Mouse (Mus musculus) forebrain, embryonic 11.5 days (tissue): Measurements from ENCODE around the gene Minos1. TPM values are rescaled to one million over a fixed set of nuclear protein-coding genes. Genes with fewer than 3 reads are reported as not detected.

Experiments
- ATAC-seq: fragments of 200-750 bp; cut with Nextera tagmentation; replicated peaks from 2 replicates; pipeline ENCODE4 v1.8.0; 2017; ENCODE audit warnings: moderate TSS enrichment; ENCODE audit not compliant: low FRiP score
- DNase-seq: peaks from one replicate; pipeline ENCODE4 v3.0.0-alpha.2; 2017; ENCODE audit warnings: low spot score
- H3K27ac ChIP-seq: fragments of 300-500 bp; sonication (generic); 2 replicates; pipeline ENCODE4 v1.5.1; 2014; ENCODE audit warnings: low read depth, low read length
- H3K27me3 ChIP-seq: fragments of 300-500 bp; sonication (generic); 2 replicates; pipeline ENCODE4 v1.6.1; 2014; ENCODE audit warnings: mild to moderate bottlenecking, low read length, mixed read lengths; ENCODE audit not compliant: control insufficient read depth, insufficient read depth
- H3K36me3 ChIP-seq: fragments of 300-500 bp; sonication (generic); 2 replicates; pipeline ENCODE4 v1.6.1; 2014; ENCODE audit warnings: mild to moderate bottlenecking, low read length, moderate library complexity, mixed read lengths; ENCODE audit not compliant: control insufficient read depth, insufficient read depth
- H3K4me1 ChIP-seq: fragments of 300-500 bp; sonication (generic); replicated peaks from 2 replicates; pipeline ENCODE4 v1.6.1; 2014; ENCODE audit warnings: low read length, mixed read lengths; ENCODE audit not compliant: control insufficient read depth, insufficient read depth
- H3K4me2 ChIP-seq: fragments of 300-500 bp; sonication (generic); 2 replicates; pipeline ENCODE4 v1.6.1; 2014; ENCODE audit warnings: low read depth, mild to moderate bottlenecking, low read length, moderate library complexity, mixed read lengths; ENCODE audit not compliant: severe bottlenecking
- H3K4me3 ChIP-seq: fragments of 300-500 bp; sonication (generic); 2 replicates; pipeline ENCODE4 v1.5.1; 2014; ENCODE audit warnings: low read depth, low read length
- H3K9ac ChIP-seq: fragments of 300-500 bp; sonication (generic); 2 replicates; pipeline ENCODE4 v1.6.1; 2014; ENCODE audit warnings: low read length
- H3K9me3 ChIP-seq: fragments of 300-500 bp; sonication (generic); 2 replicates; pipeline ENCODE4 v1.6.1; 2016; ENCODE audit warnings: low read length, mixed read lengths; ENCODE audit not compliant: control insufficient read depth
- WGBS: fragments of 180-500 bp; shearing (Covaris S2); extraction: QIAGEN DNeasy Blood & Tissue Kit; methylation state at CpG from one replicate; pipeline ENCODE4 v1.1.7; 2014; 5-methylcytosine and 5-hydroxymethylcytosine counted together
- polyA plus RNA-seq: library from polyadenylated mRNA; unstranded; fragments of >200 nt; fragmentation: Nextera tagmentation; extraction: Ambion mirVana; gene quantifications from 2 replicates; pipeline ENCODE4 v1.2.1, GENCODE M21; 2014

Minos1 gene
- polyA plus RNA-seq, 1 experiment from 2014 or later = 387 TPM

DNA sequence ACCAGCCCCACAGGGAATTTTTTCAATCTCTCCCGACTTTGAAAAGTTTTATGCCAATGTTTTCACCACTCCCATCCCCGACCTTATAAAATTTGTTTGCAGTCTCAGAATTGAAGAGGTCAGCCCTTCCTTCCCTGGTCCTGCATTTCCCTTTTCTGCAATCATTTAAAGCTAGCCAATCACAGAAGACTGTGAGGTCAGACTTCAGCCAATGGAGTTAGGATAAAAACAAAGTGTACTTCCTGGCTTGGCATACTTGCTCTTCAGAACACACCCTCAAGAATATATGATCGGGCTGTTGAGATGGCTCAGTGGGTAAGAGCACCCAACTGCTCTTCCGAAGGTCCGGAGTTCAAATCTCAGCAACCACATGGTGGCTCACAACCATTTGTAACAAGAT, 2.2 kb upstream of the Minos1 start:
- Histone ChIP-seq H3K36me3 (no peaks in the 10 kb centered on the region), H3K27ac (no peak overlapping the region), H3K4me1 (peaks cover 5% of the 10 kb centered on the region; the same call in 1 of the 2 replicates), H3K9me3 (no peaks in the 10 kb centered on the region), H3K9ac (no peak overlapping the region), H3K27me3 (no peaks in the 10 kb centered on the region), H3K4me3 (no peak overlapping the region), H3K4me2 (no peak overlapping the region)
- WGBS = 82% methylated on average over 5 of the region's 5 CpGs
- ATAC-seq = no peak
- DNase-seq = no peak

GRCm38 (mm10) chr4:139131858-139132672, 1.2 kb upstream of the Minos1 start:
- no peak overlapping the region for H3K9ac ChIP-seq
- no peaks in the 10 kb centered on the region for H3K9me3 ChIP-seq
- H3K4me2 ChIP-seq = no peak overlapping the region
- no peak overlapping the region for H3K4me3 ChIP-seq
- H3K4me1 ChIP-seq = peaks cover 5% of the 10 kb centered on the region; the same call in 1 of the 2 replicates
- ATAC-seq (no peak), DNase-seq (no peak)
- no peaks in the 10 kb centered on the region for H3K27me3 ChIP-seq
- WGBS = 85% methylated on average over 14 of the region's 14 CpGs
- H3K27ac ChIP-seq = no peak overlapping the region
- H3K36me3 ChIP-seq = no peaks in the 10 kb centered on the region

- WGBS = 3% methylated on average over 57 of the region's 57 CpGs
These were observed 860 bp downstream of the Minos1 start for GRCm38 (mm10) chr4:139129806-139130700.

GRCm38 (mm10) chr4:139126475-139126874, 4.4 kb downstream of the Minos1 start:
- H3K4me1 ChIP-seq = peaks cover 5% of the 10 kb centered on the region; the same call in 1 of the 2 replicates
- DNase-seq (no peak), ATAC-seq (no peak)
- WGBS = 90% methylated on average over 3 of the region's 3 CpGs
- H3K27ac ChIP-seq = no peak overlapping the region
- no peaks in the 10 kb centered on the region for H3K27me3 ChIP-seq
- no peak overlapping the region for H3K4me3 ChIP-seq
- H3K36me3 ChIP-seq = no peaks in the 10 kb centered on the region
- H3K4me2 ChIP-seq = no peak overlapping the region
- H3K9ac ChIP-seq = no peak overlapping the region
- H3K9me3 ChIP-seq = no peaks in the 10 kb centered on the region; the same call in 1 of the 2 replicates

More at GRCm38 (mm10) chr4:139129806-139130700, 860 bp downstream of the Minos1 start:
- peak; percentile 57 for ATAC-seq
- Histone ChIP-seq H3K4me2 (peak overlapping the region; percentile 95), H3K4me1 (peaks cover 5% of the 10 kb centered on the region; the same call in 1 of the 2 replicates), H3K27ac (peak overlapping the region; percentile 78), H3K9me3 (no peaks in the 10 kb centered on the region; the same call in 1 of the 2 replicates), H3K27me3 (no peaks in the 10 kb centered on the region), H3K9ac (peak overlapping the region; percentile 91), H3K36me3 (no peaks in the 10 kb centered on the region), H3K4me3 (peak overlapping the region; percentile 98)
- peak; percentile 70 for DNase-seq

- H3K9ac ChIP-seq = no peak overlapping the region
- H3K4me3 ChIP-seq = no peak overlapping the region
- no peaks in the 10 kb centered on the region for H3K27me3 ChIP-seq
- no peak overlapping the region for H3K4me2 ChIP-seq
- H3K36me3 ChIP-seq = no peaks in the 10 kb centered on the region
- H3K4me1 ChIP-seq = peaks cover 4% of the 10 kb centered on the region; the same call in 1 of the 2 replicates
- DNase-seq (no peak), ATAC-seq (no peak)
- 95% methylated on average over 6 of the region's 6 CpGs for WGBS
- H3K9me3 ChIP-seq = no peaks in the 10 kb centered on the region; the same call in 1 of the 2 replicates
- no peak overlapping the region for H3K27ac ChIP-seq
These were observed 6.0 kb downstream of the Minos1 start for GRCm38 (mm10) chr4:139124940-139125339.

DNA sequence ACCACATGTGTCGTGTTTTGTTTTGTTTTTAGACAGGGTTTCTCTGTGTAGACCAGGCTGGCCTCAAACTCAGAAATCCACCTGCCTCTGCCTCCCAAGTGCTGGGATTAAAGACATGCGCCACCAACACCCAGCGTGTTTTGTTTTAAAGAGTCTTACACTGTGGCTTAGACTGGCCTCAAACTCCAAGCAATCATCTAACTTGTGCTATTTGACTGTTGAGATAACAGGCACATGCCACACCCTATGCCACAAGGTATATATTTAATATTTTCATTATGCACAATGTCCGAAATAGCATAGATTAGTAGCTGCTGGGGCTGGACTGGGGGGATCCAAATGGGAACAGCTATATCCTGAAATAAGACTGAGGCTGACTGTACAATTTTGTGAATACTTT, 8.4 kb downstream of the Minos1 start:
- no peak for DNase-seq
- H3K36me3 ChIP-seq = no peaks in the 10 kb centered on the region
- no peaks in the 10 kb centered on the region; the same call in 1 of the 2 replicates for H3K9me3 ChIP-seq
- no peaks in the 10 kb centered on the region for H3K4me1 ChIP-seq
- no peaks in the 10 kb centered on the region for H3K27me3 ChIP-seq
- H3K4me2 ChIP-seq = no peak overlapping the region
- 95% methylated on average over 4 of the region's 4 CpGs for WGBS
- no peak overlapping the region for H3K27ac ChIP-seq
- no peak overlapping the region for H3K4me3 ChIP-seq
- no peak for ATAC-seq
- H3K9ac ChIP-seq = no peak overlapping the region

DNA sequence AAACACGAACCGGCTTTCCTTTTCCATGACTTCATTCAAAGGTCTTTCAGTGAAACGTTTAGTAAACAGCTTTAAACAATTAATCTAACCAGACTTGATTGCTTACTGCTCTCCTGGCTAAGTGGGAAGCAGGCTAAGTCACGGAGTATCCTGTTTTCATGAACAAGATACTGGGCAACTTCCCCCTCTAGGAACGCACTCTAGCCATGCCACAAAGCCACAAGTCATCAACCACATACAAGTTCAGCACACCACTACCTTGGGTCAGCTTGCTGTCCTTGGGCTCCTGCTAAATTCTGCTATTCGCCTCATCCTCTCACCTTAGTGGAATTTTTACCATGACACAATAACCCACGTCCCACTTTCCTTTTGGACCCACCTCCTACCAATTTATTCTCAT, 9.9 kb downstream of the Minos1 start:
- H3K4me1 ChIP-seq = no peaks in the 10 kb centered on the region; the same call in 1 of the 2 replicates
- no peak overlapping the region for H3K4me3 ChIP-seq
- ATAC-seq = no peak
- WGBS = 85% methylated on average over 7 of the region's 7 CpGs
- DNase-seq = no peak
- H3K4me2 ChIP-seq = no peak overlapping the region
- H3K9ac ChIP-seq = no peak overlapping the region
- H3K27me3 ChIP-seq = no peaks in the 10 kb centered on the region
- H3K36me3 ChIP-seq = no peaks in the 10 kb centered on the region
- H3K27ac ChIP-seq = no peak overlapping the region
- H3K9me3 ChIP-seq = no peaks in the 10 kb centered on the region

- no peak for DNase-seq
- Histone ChIP-seq H3K4me1 (no peaks in the 10 kb centered on the region; the same call in 1 of the 2 replicates), H3K9ac (no peak overlapping the region), H3K27me3 (no peaks in the 10 kb centered on the region), H3K4me3 (no peak overlapping the region), H3K9me3 (no peaks in the 10 kb centered on the region), H3K4me2 (no peak overlapping the region), H3K27ac (no peak overlapping the region), H3K36me3 (no peaks in the 10 kb centered on the region)
- ATAC-seq = no peak
- 92% methylated on average over 4 of the region's 4 CpGs for WGBS
These were observed 10.6 kb downstream of the Minos1 start for GRCm38 (mm10) chr4:139120281-139120814.
